Mouse (Mus musculus) testis, adult 2 months (tissue): Measurements from ENCODE around the gene Fbxw10. TPM values are rescaled to one million over a fixed set of nuclear protein-coding genes. Genes with fewer than 3 reads are reported as not detected.

ENCODE experiments used
- H3K27ac ChIP-seq: fragments of 200-500 bp; 2 replicates; pipeline ENCODE4 v1.5.1; 2012; ENCODE audit warnings: low read depth, low read length; ENCODE audit not compliant: control insufficient read depth, insufficient read depth
- H3K27me3 ChIP-seq: fragments of 200-500 bp; 2 replicates; pipeline ENCODE4 v1.6.1; 2012; ENCODE audit warnings: mild to moderate bottlenecking, low read length, moderate library complexity; ENCODE audit not compliant: control insufficient read depth, insufficient read depth
- H3K36me3 ChIP-seq: fragments of 200-500 bp; 2 replicates; pipeline ENCODE4 v1.6.1; 2012; ENCODE audit warnings: mild to moderate bottlenecking, low read length; ENCODE audit not compliant: control insufficient read depth, insufficient read depth
- H3K4me1 ChIP-seq: fragments of 200-500 bp; 2 replicates; pipeline ENCODE4 v1.6.1; 2012; ENCODE audit warnings: low read length; ENCODE audit not compliant: control insufficient read depth, insufficient read depth
- H3K4me3 ChIP-seq: fragments of 200-500 bp; 2 replicates; pipeline ENCODE4 v1.5.1; 2012; ENCODE audit warnings: low read depth, mild to moderate bottlenecking, low read length, moderate library complexity, mixed read lengths; ENCODE audit not compliant: control insufficient read depth
- CTCF ChIP-seq: fragments of 200-500 bp; IDR thresholded peaks from 2 replicates; pipeline ENCODE4 v1.5.1; 2012; ENCODE audit warnings: low read depth, mild to moderate bottlenecking, inconsistent platforms, low read length, moderate library complexity; ENCODE audit not compliant: control insufficient read depth, insufficient read depth, insufficient replicate concordance
- POLR2A ChIP-seq: fragments of 200-500 bp; IDR thresholded peaks from 2 replicates; pipeline ENCODE4 v1.6.1; 2012; ENCODE audit warnings: low read depth, mild to moderate bottlenecking, inconsistent platforms, low read length, moderate library complexity; ENCODE audit not compliant: control insufficient read depth
- polyA plus RNA-seq: library from polyadenylated mRNA; depleted of rRNA; stranded (reverse); fragments of >200 nt; gene quantifications from 2 replicates; pipeline ENCODE4 v1.2.3, GENCODE M21; 2012

The Fbxw10 gene
- polyA plus RNA-seq, 1 experiment, result 90.8 TPM

DNA sequence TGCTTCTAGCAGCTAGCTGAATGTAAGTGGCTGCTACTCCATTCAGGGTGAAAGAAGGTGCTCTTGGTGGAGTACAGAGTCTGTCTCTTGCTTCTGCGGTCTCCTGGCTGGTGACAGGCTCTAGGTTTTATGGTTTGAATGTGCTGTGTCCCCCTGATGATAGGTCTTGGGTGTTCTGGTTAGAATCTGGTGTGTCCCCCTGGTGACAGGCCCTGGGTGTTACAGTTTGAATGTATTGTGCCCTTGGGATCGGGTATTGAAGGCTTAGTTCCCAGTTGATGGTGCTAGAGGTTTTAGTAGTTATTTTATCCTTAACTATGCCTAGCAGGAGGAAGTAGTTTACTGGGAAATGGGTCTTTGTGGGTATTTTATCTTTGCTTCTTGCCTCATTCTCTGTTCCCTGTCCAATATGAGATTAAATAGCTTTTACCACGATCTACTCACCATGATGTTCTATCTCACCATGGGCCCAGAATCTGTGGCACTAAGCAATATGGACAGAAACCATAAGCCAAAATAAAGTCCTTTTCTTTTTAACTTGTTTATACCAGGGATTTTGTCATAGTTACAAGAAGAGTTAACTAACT is 62.9 kb downstream of the Fbxw10 start:
- H3K27ac ChIP-seq, result no peak overlapping the region

DNA sequence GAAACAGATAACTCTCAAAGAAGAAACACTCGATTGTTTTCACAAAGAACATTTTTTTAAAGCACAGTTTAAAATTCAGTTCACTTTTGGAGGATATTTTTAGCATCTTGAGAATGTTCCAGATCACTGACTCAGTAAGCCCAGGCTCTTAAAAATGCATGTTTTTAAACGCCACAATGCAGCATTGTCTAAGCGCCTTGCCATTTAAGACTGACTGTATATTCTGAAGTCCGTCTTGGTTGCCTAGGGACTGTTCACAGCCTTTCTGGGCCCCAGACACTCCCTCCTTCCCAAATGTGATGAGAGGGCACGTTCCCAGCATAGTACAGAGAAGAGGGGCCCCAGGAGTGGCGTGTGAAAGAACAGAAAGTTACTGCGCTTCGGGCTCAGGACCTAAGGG is 64.5 kb downstream of the Fbxw10 start:
- Histone ChIP-seq H3K4me1 (no peaks in the 10 kb centered on the region), H3K27ac (no peak overlapping the region; the same call in 1 of the 2 replicates), H3K4me3 (no peak overlapping the region), H3K27me3 (no peaks in the 10 kb centered on the region), H3K36me3 (no peaks in the 10 kb centered on the region)
- TF ChIP-seq POLR2A (no peak), CTCF (no peak)

More for the DNA sequence above, 62.9 kb downstream of the Fbxw10 start:
- H3K27me3 ChIP-seq, result no peaks in the 10 kb centered on the region
- no peaks in the 10 kb centered on the region for H3K4me1 ChIP-seq
- H3K4me3 ChIP-seq, result no peak overlapping the region
- H3K36me3 ChIP-seq, result no peaks in the 10 kb centered on the region
- TF ChIP-seq POLR2A (no peak), CTCF (no peak)

DNA sequence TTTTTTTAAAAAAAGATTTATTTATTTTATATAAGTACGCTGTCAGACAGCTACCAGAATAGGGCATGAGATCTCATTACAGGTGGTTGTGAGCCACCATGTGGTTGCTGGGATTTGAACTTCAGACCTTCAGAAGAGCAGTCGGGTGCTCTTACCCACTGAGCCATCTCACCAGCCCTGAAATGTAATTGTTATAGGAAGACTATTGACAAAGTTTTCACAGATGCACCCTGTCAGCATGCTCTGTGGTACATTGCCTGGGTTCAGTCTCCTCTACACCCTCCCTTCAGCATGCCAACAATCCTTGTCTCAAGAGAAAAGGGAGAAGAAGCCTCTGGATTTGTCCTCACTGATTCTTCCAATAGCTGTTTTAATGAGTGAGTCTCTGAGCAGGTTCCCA is 66.3 kb downstream of the Fbxw10 start:
- H3K4me3 ChIP-seq, result no peak overlapping the region
- H3K4me1 ChIP-seq, result no peaks in the 10 kb centered on the region
- no peak overlapping the region for H3K27ac ChIP-seq
- TF ChIP-seq POLR2A, result no peak
- no peak for TF ChIP-seq CTCF
- H3K27me3 ChIP-seq, result no peaks in the 10 kb centered on the region
- H3K36me3 ChIP-seq, result no peaks in the 10 kb centered on the region

DNA sequence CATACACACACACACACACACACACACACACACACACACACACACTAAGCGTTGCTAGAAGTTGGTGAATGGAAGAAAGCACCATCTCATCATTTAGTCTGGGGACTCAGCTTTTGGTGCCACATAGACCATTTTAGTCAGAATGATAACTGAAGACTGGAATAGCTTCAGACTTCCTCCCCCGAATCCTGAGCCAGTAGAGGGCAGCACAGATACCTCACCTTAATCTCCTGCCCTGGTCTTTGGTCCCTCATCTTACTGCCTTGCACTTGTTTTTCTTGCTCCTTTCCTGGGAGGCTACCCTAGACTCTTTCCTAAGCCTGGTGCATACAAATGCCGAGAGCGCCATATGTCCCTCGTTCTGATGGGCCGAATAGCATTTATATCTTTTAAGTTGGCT is 67.7 kb downstream of the Fbxw10 start:
- Histone ChIP-seq H3K36me3 (no peaks in the 10 kb centered on the region), H3K27me3 (no peaks in the 10 kb centered on the region), H3K4me1 (no peaks in the 10 kb centered on the region), H3K27ac (no peak overlapping the region), H3K4me3 (no peak overlapping the region)
- TF ChIP-seq POLR2A, result no peak
- no peak for TF ChIP-seq CTCF

DNA sequence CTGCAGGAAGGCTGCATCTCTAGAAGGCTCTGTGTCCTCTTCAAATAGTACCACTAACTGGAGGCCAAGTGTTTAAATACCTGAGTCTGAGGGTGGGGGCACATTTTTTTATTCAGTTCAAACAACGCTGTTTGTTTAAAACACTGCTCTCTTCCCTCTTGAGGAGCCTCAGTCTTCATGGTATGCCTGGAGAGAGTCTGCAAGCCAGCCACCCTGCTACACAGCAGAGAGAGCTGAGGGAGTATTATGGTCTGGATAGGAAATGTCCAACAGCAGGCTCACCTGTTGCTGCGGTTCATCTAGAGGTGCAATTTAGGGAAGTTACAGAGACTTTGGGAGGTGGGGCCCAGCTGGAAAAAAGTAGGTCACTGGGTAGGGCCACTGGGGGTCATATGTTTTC is 68.6 kb downstream of the Fbxw10 start:
- no peaks in the 10 kb centered on the region for H3K36me3 ChIP-seq
- H3K27me3 ChIP-seq, result no peaks in the 10 kb centered on the region
- H3K27ac ChIP-seq, result no peak overlapping the region
- no peak overlapping the region for H3K4me3 ChIP-seq
- TF ChIP-seq POLR2A, result no peak
- H3K4me1 ChIP-seq, result no peaks in the 10 kb centered on the region

DNA sequence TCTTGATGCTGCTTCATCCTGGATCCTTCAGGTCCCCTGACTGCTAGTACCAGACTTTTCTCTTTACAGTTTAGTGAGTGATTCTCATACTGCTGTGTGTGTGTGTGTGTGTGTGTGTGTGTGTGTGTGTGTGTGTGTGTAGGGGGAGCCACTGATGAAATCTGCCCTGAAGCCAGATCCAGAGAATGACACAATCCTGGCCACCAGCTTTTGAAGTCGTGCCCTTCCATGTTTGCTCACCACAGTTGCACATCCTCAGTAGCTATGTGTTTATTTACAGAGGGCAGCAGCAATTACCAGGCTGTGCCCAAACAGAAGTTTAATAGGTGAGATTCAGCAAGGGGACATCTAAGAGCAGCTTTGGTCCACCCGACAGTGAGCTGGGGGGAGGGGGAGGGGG is 69.9 kb downstream of the Fbxw10 start:
- Histone ChIP-seq H3K4me1 (peaks cover 2% of the 10 kb centered on the region; the same call in 1 of the 2 replicates), H3K27me3 (no peaks in the 10 kb centered on the region), H3K4me3 (no peak overlapping the region), H3K36me3 (no peaks in the 10 kb centered on the region), H3K27ac (no peak overlapping the region)
- no peak for TF ChIP-seq POLR2A
- TF ChIP-seq CTCF, result no peak

DNA sequence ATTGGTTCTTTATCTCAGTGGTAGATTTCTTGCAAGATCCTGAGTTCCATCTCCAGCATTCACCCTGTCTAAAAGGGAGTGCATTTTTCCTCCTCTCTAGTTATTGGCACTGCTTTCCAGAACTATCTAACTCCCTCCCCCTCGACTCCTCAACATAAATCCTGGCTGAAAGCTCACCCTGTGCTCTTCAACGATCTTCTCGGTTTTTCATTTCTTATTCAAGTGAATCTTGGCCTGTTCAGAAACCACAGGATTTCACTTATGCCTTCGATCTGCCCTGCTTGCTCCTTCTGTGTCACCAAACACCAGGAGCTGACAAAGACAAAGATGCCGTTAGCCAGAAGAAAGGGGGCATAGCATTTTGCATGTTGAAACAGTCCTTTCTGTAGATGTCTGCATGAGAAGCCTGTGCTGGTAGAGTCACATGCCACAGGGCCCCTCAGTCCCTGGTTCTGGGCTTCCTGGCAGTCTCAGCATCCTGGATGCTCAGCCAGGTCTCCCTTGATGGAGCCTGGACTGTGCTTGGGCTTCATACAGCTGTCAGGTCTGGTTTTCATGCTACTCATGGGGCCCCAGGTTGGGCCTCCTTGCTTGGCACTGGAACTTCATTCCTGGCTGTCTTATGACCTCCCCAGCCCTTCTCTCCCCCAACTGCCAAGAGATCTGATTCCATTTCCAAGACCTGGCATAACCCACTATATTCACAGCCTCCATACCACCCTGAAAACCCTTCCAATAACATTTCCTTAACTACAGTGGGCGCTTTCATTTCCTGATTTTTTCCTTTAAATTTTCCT is 73.3 kb downstream of the Fbxw10 start:
- Histone ChIP-seq H3K27me3 (no peaks in the 10 kb centered on the region), H3K27ac (no peak overlapping the region), H3K4me1 (peaks cover 7% of the 10 kb centered on the region), H3K36me3 (no peaks in the 10 kb centered on the region), H3K4me3 (no peak overlapping the region)
- TF ChIP-seq POLR2A (no peak), CTCF (no peak)
